In the genomic region with DNA sequence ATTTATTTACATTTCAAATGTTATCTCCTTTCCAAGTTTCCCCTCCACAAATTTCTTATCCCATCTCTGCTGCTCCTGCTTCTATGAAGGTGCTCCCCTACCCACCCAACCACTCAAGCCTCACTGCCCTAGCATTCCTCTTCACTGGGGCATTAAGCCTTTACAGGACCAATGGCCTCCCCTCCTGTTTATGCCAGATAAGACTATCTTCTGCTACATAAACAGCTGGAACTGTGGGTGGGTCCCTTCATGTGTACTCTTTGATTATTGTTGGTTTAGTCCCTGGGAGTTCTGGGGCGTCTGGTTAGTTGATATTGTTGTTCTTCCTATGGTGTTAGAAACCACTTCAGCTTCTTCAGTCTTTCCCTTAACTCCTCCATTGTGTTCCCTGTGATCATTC, we compare ENCODE assay signal across 19 mouse cellular contexts.
DNase-seq lines count a peak whose midpoint lies in the region; ATAC-seq lines count a peak whose summit lies in the region.
"Had no signal": no experiment of that assay in that cellular context is flagged by ENCODE, and none has a peak within 500 bp of the region (broad histone marks: within the 10 kb centered on the region; RNA-seq: fewer than 3 reads in every experiment).

No protein-coding gene starts in this region.

- WGBS in heart, embryonic 12.5 days = 42% methylated on average over 1 of the region's 1 CpGs
- 47% methylated on average over 1 of the region's 1 CpGs for WGBS in liver, embryonic 12.5 days (ENCODE audit: insufficient replicate concordance)
- WGBS in liver, embryonic 16.5 days (ENCODE audit: insufficient replicate concordance) = 25% methylated on average over 1 of the region's 1 CpGs

- no peak overlapping the region for H3K4me2 ChIP-seq in heart, embryonic 12.5 days
- no peak overlapping the region for H3K4me2 ChIP-seq in liver, embryonic 12.5 days
- H3K4me2 ChIP-seq in liver, embryonic 16.5 days (ENCODE audit: low read depth, low read length) = no peak overlapping the region
- H3K4me2 ChIP-seq: embryonic facial prominence, embryonic 13.5 days; forebrain, embryonic 13.5 days; heart, embryonic 13.5 days; hindbrain, embryonic 13.5 days; intestine, embryonic 15.5 days had no signal

- intact Hi-C loops in heart, postnatal 10 days (cut with DNase I) = no loop called here

- H3K9me3 ChIP-seq in heart, embryonic 12.5 days (replicated peaks) = no peaks in the 10 kb centered on the region
- H3K9me3 ChIP-seq in liver, embryonic 12.5 days (replicated peaks) = no peaks in the 10 kb centered on the region
- no peaks in the 10 kb centered on the region for H3K9me3 ChIP-seq in liver, embryonic 16.5 days (replicated peaks; ENCODE audit: control insufficient read depth, low read length)
- H3K9me3 ChIP-seq: embryonic facial prominence, embryonic 13.5 days; forebrain, embryonic 13.5 days; heart, embryonic 13.5 days; hindbrain, embryonic 13.5 days; intestine, embryonic 15.5 days had no signal

- no peak overlapping the region for H3K4me3 ChIP-seq in heart, embryonic 12.5 days
- no peak overlapping the region for H3K4me3 ChIP-seq in liver, embryonic 12.5 days
- no peak overlapping the region for H3K4me3 ChIP-seq in liver, embryonic 16.5 days (ENCODE audit: low read depth, low read length)
- H3K4me3 ChIP-seq: embryonic facial prominence, embryonic 13.5 days; forebrain, embryonic 13.5 days; heart, embryonic 13.5 days; hindbrain, embryonic 13.5 days; intestine, embryonic 15.5 days had no signal

- no peaks in the 10 kb centered on the region for H3K4me1 ChIP-seq in heart, embryonic 12.5 days (replicated peaks)
- no peaks in the 10 kb centered on the region for H3K4me1 ChIP-seq in liver, embryonic 12.5 days
- H3K4me1 ChIP-seq in liver, embryonic 16.5 days (ENCODE audit: control insufficient read depth, low read depth, low read length) = no peaks in the 10 kb centered on the region
- H3K4me1 ChIP-seq: forebrain, embryonic 13.5 days; heart, embryonic 13.5 days; intestine, embryonic 15.5 days had no signal

- no peaks in the 10 kb centered on the region for H3K36me3 ChIP-seq in heart, embryonic 12.5 days
- no peaks in the 10 kb centered on the region for H3K36me3 ChIP-seq in liver, embryonic 12.5 days
- H3K36me3 ChIP-seq in liver, embryonic 16.5 days (ENCODE audit: control insufficient read depth, insufficient read depth) = no peaks in the 10 kb centered on the region
- H3K36me3 ChIP-seq: embryonic facial prominence, embryonic 13.5 days; heart, embryonic 13.5 days; hindbrain, embryonic 13.5 days; intestine, embryonic 15.5 days had no signal

- no peak for DNase-seq in heart, postnatal 10 days
- DNase-seq in frontal cortex, adult 2 months (ENCODE audit: extremely low spot score in 1 of 2, low spot score in 1 of 2) = no peak
- DNase-seq in natural killer cell, adult 2 months (ENCODE audit: low spot score in 2 of 2) = no peak
- DNase-seq: adrenal gland, postnatal 10 days; cerebellum, adult 18-20 months; cerebellum, adult 9-11 months; cerebellum, postnatal 36 days; forebrain, postnatal 0 days; gastrocnemius, postnatal 36 days; heart, adult 11 months had no signal

- H3K9ac ChIP-seq in heart, embryonic 12.5 days = no peak overlapping the region
- H3K9ac ChIP-seq in liver, embryonic 12.5 days = no peak overlapping the region
- no peak overlapping the region for H3K9ac ChIP-seq in liver, embryonic 16.5 days (ENCODE audit: low read depth, low read length)
- H3K9ac ChIP-seq: embryonic facial prominence, embryonic 13.5 days; forebrain, embryonic 13.5 days; forebrain, postnatal 0 days; heart, embryonic 13.5 days; hindbrain, embryonic 13.5 days; intestine, embryonic 15.5 days had no signal

- H3K27me3 ChIP-seq in heart, embryonic 12.5 days (replicated peaks) = no peaks in the 10 kb centered on the region
- H3K27me3 ChIP-seq in liver, embryonic 12.5 days (replicated peaks) = no peaks in the 10 kb centered on the region
- H3K27me3 ChIP-seq in liver, embryonic 16.5 days (ENCODE audit: control insufficient read depth, insufficient read depth, low read depth, low read length) = no peaks in the 10 kb centered on the region
- H3K27me3 ChIP-seq: CH12.LX; embryonic facial prominence, embryonic 13.5 days; forebrain, embryonic 13.5 days; heart, embryonic 13.5 days; hindbrain, embryonic 13.5 days; intestine, embryonic 15.5 days had no signal

- no peak overlapping the region for H3K27ac ChIP-seq in heart, embryonic 12.5 days (ENCODE audit: poor library complexity, severe bottlenecking)
- no peak overlapping the region for H3K27ac ChIP-seq in liver, embryonic 12.5 days
- H3K27ac ChIP-seq in liver, embryonic 16.5 days (ENCODE audit: low read length) = no peak overlapping the region
- H3K27ac ChIP-seq: embryonic facial prominence, embryonic 13.5 days; forebrain, embryonic 13.5 days; heart, embryonic 13.5 days; hindbrain, embryonic 13.5 days; intestine, embryonic 15.5 days had no signal

- peak; percentile 82 for ATAC-seq in heart, embryonic 12.5 days (ENCODE audit: insufficient number of reproducible peaks, low FRiP score)
- ATAC-seq in liver, embryonic 12.5 days = peak; percentile 95
- peak; percentile 80 for ATAC-seq in liver, embryonic 16.5 days (ENCODE audit: low read depth)
- ATAC-seq: forebrain, embryonic 13.5 days; forebrain, postnatal 0 days; intestine, embryonic 15.5 days had no signal
